Mouse (Mus musculus) limb, embryonic 11.5 days (tissue): Measurements from ENCODE around the gene 1810055G02Rik. TPM values are rescaled to one million over a fixed set of nuclear protein-coding genes. Genes with fewer than 3 reads are reported as not detected.

ENCODE experiments used
- ATAC-seq: fragments of 200-750 bp; cut with Nextera tagmentation; 2 replicates; pipeline ENCODE4 v1.8.0; 2017; ENCODE audit warnings: low read depth; ENCODE audit not compliant: insufficient number of reproducible peaks, low FRiP score, low TSS enrichment
- DNase-seq: peaks from one replicate; pipeline ENCODE4 v3.0.0-alpha.2; 2015; ENCODE audit warnings: low spot score
- H3K27ac ChIP-seq: fragments of 300-500 bp; sonication (generic); replicated peaks from 2 replicates; pipeline ENCODE4 v1.5.1; 2014; ENCODE audit warnings: low read depth, mild to moderate bottlenecking, low read length
- H3K27me3 ChIP-seq: fragments of 300-500 bp; sonication (generic); 2 replicates; pipeline ENCODE4 v1.6.1; 2014; ENCODE audit warnings: mild to moderate bottlenecking, low read length, mixed read lengths; ENCODE audit not compliant: control insufficient read depth, insufficient read depth
- H3K36me3 ChIP-seq: fragments of 300-500 bp; sonication (generic); 2 replicates; pipeline ENCODE4 v1.6.1; 2014; ENCODE audit warnings: mild to moderate bottlenecking, low read length, moderate library complexity, mixed read lengths; ENCODE audit not compliant: control insufficient read depth, insufficient read depth
- H3K4me1 ChIP-seq: fragments of 300-500 bp; sonication (generic); 2 replicates; pipeline ENCODE4 v1.6.1; 2014; ENCODE audit warnings: low read length, mixed read lengths; ENCODE audit not compliant: control insufficient read depth, insufficient read depth
- H3K4me2 ChIP-seq: fragments of 300-500 bp; sonication (generic); 2 replicates; pipeline ENCODE4 v1.6.1; 2014; ENCODE audit warnings: low read depth, mild to moderate bottlenecking, moderate library complexity; ENCODE audit not compliant: severe bottlenecking
- H3K4me3 ChIP-seq: fragments of 300-500 bp; sonication (generic); 2 replicates; pipeline ENCODE4 v1.5.1; 2014; ENCODE audit warnings: low read depth, low read length
- H3K9ac ChIP-seq: fragments of 300-500 bp; sonication (generic); 2 replicates; pipeline ENCODE4 v1.6.1; 2014; ENCODE audit warnings: mild to moderate bottlenecking, low read length
- H3K9me3 ChIP-seq: fragments of 300-500 bp; sonication (generic); 2 replicates; pipeline ENCODE4 v1.6.1; 2016; ENCODE audit warnings: low read length; ENCODE audit not compliant: control insufficient read depth
- WGBS: fragments of 180-500 bp; shearing (Covaris S2); extraction: QIAGEN DNeasy Blood & Tissue Kit; methylation state at CpG from one replicate; pipeline ENCODE4 v1.1.7; 2014; 5-methylcytosine and 5-hydroxymethylcytosine counted together
- polyA plus RNA-seq: library from polyadenylated mRNA; unstranded; fragments of >200 nt; fragmentation: Nextera tagmentation; extraction: Ambion mirVana; gene quantifications from 2 replicates; pipeline ENCODE4 v1.2.1, GENCODE M21; 2014

The 1810055G02Rik gene
- polyA plus RNA-seq = 38.3 and 42.9 TPM in 2 replicates

DNA sequence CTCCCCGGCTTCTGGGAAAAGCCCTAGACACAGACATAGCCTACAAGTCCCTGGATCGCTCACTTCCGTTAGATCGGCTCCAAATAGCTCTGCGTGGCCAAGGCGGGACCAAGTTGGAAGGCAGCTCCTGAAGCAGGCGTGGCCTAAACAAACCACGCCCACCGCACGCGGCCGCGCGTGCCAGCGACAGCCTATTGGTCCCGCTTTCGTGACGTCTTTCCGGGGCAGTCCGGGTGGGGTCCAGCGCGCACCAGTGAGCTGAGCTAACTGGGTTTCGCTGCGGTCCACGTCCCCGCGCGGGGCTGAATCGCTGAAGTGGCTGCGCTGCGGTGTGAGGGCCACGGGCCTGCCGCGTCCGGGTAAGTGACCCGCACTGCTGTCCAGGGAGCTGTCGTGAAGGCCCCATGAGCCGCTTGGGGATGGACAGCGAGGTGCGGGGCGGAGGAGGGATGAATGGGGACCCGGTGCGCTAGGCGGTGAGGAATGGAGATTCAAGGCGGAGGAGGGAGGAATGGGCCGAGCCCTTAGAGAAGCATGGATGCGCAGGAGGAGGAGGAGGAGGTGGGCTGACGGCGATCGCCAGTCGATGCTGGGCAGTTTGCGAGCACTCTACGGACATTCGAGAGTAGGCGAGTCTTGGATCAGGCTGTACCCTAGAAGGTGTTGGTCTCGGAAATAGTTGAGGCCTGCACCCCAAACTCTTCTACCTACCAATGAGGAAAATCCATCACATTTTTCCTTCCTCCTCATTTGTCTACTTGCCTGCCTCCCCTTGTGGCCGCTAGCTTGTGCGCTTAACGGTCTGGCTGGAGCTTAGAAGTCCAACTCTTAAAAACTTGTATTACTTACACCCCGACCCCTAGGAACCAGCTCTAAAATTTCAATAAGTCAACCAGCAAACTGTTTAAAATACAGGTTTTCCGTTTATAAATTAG lies at the start of gene 1810055G02Rik:
TSS of gene 1810055G02Rik (plus strand) at position 216 of the 935 bp plus-strand sequence.
- Histone ChIP-seq H3K27ac (peak within 1 kb of the TSS; percentile 69), H3K27me3 (no peaks in the 10 kb centered on the region), H3K9me3 (no peaks in the 10 kb centered on the region), H3K4me1 (peaks cover 10% of the 10 kb centered on the region), H3K4me2 (peak within 1 kb of the TSS; percentile 61), H3K4me3 (peak within 1 kb of the TSS; percentile 65), H3K36me3 (0 out of 2 replicates have a peak, but pooled peaks cover 2% of the 10 kb centered on the region), H3K9ac (peak within 1 kb of the TSS; percentile 71)
- ATAC-seq = peak; percentile 97
- DNase-seq = peak; percentile 99
- under 1% methylated on average over 61 of the region's 61 CpGs for WGBS

DNA sequence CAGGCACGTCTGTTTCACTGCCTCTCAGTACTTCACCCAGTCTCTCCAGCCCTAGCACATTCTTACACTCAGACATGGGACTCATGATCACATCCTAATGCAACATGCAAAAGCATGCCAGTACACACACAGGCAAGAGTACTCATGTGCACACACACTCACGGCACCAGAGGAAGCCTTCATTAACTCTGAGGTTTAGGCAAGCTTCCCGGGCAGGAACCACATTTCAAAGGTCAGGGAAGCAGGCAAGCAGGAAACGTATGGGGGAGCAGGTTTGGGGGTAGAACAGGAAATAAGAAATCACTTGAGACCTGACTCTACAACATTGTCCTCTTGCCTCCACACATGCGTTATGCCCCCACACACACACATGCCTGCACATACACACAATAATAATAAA lies 42.6 kb upstream of the 1810055G02Rik start:
- 31% methylated on average over 5 of the region's 5 CpGs for WGBS
- peak; percentile 34 for DNase-seq
- no peak overlapping the region for H3K9ac ChIP-seq

DNA sequence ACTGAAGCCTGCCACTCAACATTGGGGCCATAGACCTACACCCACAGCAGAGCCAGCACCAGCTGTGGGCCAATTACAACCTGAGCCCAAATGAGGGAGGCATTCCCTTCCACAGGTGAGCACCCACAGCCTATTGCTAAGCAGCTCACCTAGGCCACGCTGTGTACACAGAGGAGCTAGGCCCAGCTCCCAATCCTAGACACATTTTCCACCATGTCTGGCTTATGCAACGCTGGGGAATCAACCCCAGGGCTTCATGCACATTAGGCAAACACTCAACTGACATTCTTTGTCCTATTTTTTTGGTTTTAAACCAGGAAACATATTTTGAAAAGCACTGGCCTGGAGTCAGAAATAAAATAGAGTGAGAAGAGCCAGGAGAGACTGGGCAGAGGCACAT lies 41.5 kb upstream of the 1810055G02Rik start:
- H3K36me3 ChIP-seq = no peaks in the 10 kb centered on the region
- H3K9ac ChIP-seq = no peak overlapping the region
- no peak overlapping the region for H3K27ac ChIP-seq
- no peak overlapping the region for H3K4me3 ChIP-seq
- no peaks in the 10 kb centered on the region for H3K27me3 ChIP-seq
- H3K9me3 ChIP-seq = no peaks in the 10 kb centered on the region
- peaks cover 46% of the 10 kb centered on the region for H3K4me1 ChIP-seq
- ATAC-seq = no peak
- no peak overlapping the region for H3K4me2 ChIP-seq
- WGBS = 94% methylated on average over 2 of the region's 2 CpGs
- DNase-seq = no peak

More for the DNA sequence above, 42.6 kb upstream of the 1810055G02Rik start:
- no peak overlapping the region for H3K4me3 ChIP-seq
- H3K27me3 ChIP-seq = no peaks in the 10 kb centered on the region
- peaks cover 46% of the 10 kb centered on the region for H3K4me1 ChIP-seq
- no peaks in the 10 kb centered on the region for H3K36me3 ChIP-seq
- H3K27ac ChIP-seq = 0 out of 2 replicates have a peak overlapping the region, but pooled peaks have one; percentile 1
- ATAC-seq = no peak
- no peaks in the 10 kb centered on the region for H3K9me3 ChIP-seq
- no peak overlapping the region for H3K4me2 ChIP-seq

DNA sequence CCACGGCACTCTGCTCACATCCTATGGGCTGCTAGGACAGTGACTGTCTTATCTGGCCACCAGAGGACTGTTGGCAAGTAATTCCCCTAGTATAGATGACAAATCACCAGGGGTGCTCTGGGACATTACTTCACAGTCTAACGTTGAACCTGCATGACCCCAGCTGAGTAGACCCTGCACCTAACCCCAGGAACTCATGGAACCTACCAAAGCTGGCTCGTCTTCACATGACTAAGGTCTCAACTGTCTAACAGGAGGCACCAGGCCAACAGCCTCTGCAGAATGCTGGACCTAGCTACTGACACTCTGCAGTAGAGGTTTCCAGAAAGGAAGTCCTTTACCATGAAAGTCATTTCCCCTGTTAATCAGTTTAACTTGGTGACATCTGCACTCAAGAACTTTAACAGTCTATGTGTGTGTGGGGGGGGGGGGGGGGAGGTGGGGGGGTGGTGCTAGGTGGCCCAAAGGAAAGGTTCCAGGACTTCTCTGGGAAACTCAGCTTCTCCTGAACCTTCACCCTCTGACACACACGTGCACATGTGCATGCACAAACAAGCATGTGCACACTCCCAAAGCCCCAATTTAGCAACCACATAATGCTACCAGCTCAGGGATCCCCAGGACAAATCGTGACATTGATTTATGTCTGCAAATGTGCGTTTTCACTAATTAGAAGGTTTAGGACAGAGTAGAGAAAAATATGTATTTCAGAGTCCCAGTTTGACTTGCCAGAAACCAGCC lies 40.8 kb upstream of the 1810055G02Rik start:
- Histone ChIP-seq H3K9me3 (0 out of 2 replicates have a peak, but pooled peaks cover under 1% of the 10 kb centered on the region), H3K36me3 (no peaks in the 10 kb centered on the region), H3K4me3 (no peak overlapping the region), H3K9ac (no peak overlapping the region), H3K4me1 (peaks cover 46% of the 10 kb centered on the region), H3K4me2 (no peak overlapping the region), H3K27ac (no peak overlapping the region), H3K27me3 (no peaks in the 10 kb centered on the region)
- WGBS = 76% methylated on average over 6 of the region's 6 CpGs
- DNase-seq (no peak), ATAC-seq (no peak)

DNA sequence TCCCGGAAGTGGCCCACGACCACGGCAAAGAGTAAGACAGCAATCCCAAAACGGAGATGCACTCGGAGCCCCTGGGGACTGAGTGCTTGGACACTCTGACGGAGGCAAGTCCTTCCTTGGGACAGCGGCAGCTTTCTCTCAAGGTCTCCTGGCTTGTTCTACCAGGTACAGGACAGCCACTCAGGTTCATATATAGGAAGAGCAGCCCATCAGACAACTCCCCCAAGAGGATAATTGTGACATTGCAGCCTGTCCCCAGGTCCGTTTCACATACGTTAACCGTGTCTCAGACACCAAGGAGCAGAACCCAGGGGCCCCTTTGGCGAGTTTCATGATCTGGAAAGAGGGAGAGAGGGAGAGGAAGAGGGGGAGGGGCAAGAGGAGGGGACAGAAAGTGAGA lies 40.1 kb upstream of the 1810055G02Rik start:
- Histone ChIP-seq H3K4me1 (peaks cover 46% of the 10 kb centered on the region), H3K9me3 (0 out of 2 replicates have a peak, but pooled peaks cover 3% of the 10 kb centered on the region), H3K36me3 (0 out of 2 replicates have a peak, but pooled peaks cover 1% of the 10 kb centered on the region), H3K27ac (no peak overlapping the region), H3K4me3 (no peak overlapping the region), H3K27me3 (no peaks in the 10 kb centered on the region), H3K4me2 (no peak overlapping the region), H3K9ac (no peak overlapping the region)
- DNase-seq (no peak), ATAC-seq (no peak)
- WGBS = 80% methylated on average over 11 of the region's 11 CpGs

DNA sequence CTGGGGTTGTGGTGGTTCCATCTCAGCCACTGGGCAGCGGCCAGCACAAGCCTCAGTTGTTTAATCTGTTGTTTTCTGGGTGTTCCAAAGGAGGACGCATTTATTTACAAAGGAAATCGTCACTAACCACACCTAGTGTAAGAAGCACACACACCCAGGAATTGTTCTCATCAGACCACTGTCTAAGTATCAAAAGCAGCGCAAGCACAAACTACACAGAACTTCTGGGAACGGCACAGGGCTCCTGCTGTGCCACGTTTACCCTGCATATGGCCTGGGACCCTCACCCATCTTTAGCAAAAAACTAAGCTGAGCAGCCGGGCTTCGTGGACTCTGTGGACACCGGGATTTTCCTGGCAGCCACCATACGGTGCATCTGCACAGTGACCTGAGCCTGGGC lies 39.5 kb upstream of the 1810055G02Rik start:
- peaks cover 46% of the 10 kb centered on the region for H3K4me1 ChIP-seq
- no peak overlapping the region for H3K27ac ChIP-seq
- H3K4me3 ChIP-seq = no peak overlapping the region
- WGBS = 85% methylated on average over 10 of the region's 10 CpGs
- 0 out of 2 replicates have a peak, but pooled peaks cover 3% of the 10 kb centered on the region for H3K9me3 ChIP-seq
- H3K4me2 ChIP-seq = no peak overlapping the region
- no peak overlapping the region for H3K9ac ChIP-seq
- 0 out of 2 replicates have a peak, but pooled peaks cover 4% of the 10 kb centered on the region for H3K36me3 ChIP-seq
- ATAC-seq (no peak), DNase-seq (no peak)
- H3K27me3 ChIP-seq = no peaks in the 10 kb centered on the region

DNA sequence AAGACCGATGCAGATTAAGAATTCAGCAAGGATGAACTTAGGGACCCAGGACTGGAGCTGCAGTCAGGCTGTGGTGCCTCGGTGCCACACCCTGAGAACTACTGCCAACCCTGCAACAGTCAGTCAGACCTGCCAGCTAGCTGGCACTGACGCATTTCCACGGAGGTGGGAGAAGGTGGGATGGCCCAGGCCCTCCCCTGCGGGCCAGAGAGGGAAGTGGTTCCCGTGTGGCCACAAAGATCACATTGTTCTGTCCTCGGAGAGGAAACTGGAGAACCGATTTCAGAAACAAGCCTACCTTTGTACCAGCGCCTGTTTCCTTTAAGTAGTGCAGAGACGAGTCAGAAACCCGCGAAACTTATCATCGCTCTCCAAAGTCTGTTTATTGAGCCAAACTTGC lies 39.0 kb upstream of the 1810055G02Rik start:
- peak; percentile 41 for DNase-seq

DNA sequence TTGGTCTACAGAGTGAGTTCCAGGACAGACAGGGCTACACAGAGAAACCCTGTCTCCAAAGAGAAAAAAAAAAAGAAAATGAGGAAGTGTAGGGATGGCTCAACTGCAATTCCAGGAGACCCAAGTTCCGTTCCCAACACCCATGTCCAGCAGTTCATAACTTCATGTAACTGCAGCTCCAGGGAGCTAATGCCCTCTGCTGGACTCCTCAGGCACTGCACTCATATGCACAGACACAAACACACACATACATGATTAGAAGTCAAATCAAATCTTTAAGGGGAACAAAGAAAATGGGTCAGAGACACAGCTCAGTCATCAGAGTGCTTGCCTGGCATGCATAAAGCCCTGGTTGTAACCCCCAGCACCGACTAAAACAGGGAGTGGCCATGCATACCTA lies 34.9 kb upstream of the 1810055G02Rik start:
- H3K36me3 ChIP-seq = peaks cover 8% of the 10 kb centered on the region; the same call in 1 of the 2 replicates
- peaks cover 22% of the 10 kb centered on the region; the same call in 1 of the 2 replicates for H3K4me1 ChIP-seq
- WGBS = 92% methylated on average over 2 of the region's 2 CpGs

More for the DNA sequence above, 39.0 kb upstream of the 1810055G02Rik start:
- H3K4me3 ChIP-seq = no peak overlapping the region
- H3K4me2 ChIP-seq = no peak overlapping the region
- ATAC-seq = no peak
- H3K9ac ChIP-seq = no peak overlapping the region
- 68% methylated on average over 13 of the region's 13 CpGs for WGBS
- no peaks in the 10 kb centered on the region for H3K27me3 ChIP-seq
- H3K4me1 ChIP-seq = peaks cover 46% of the 10 kb centered on the region
- 0 out of 2 replicates have a peak, but pooled peaks cover 4% of the 10 kb centered on the region for H3K36me3 ChIP-seq
- H3K27ac ChIP-seq = peak overlapping the region; percentile 71
- H3K9me3 ChIP-seq = 0 out of 2 replicates have a peak, but pooled peaks cover 3% of the 10 kb centered on the region

More for the DNA sequence above, 34.9 kb upstream of the 1810055G02Rik start:
- no peak overlapping the region for H3K4me2 ChIP-seq
- no peaks in the 10 kb centered on the region for H3K27me3 ChIP-seq
- H3K9me3 ChIP-seq = 0 out of 2 replicates have a peak, but pooled peaks cover 3% of the 10 kb centered on the region
- no peak for ATAC-seq
- no peak overlapping the region for H3K9ac ChIP-seq
- DNase-seq = no peak
- no peak overlapping the region for H3K27ac ChIP-seq
- H3K4me3 ChIP-seq = no peak overlapping the region
